Comparison of ENCODE assay signal across 8 mouse cellular contexts in the genomic region with DNA sequence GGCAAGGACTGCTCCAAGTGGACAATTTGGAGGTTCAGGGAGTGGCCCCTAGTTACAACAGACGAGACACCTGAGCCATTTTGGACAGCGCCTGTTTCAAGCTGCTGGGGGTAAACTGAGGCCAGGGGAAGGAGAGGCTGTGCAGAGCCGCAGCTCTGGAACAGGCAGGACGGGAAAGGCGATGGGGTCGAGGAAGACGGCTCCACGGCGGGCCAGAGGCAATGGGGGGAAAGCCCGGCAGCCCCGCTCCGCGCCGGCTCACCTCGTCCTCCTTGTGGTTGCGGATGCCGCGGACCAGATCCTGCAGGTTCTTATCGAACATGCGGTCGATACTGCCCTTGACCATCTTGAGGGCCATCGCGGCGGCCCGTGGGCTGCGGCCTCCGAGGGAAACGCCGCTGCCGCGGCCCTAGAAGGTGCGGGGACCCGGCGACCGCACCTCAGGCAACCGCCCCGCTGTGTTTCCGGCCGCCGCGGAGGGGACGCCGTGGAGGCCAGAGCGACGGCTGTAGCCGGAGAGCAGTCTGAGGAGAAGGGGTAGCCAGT. TPM values are rescaled to one million over a fixed set of nuclear protein-coding genes. Genes with fewer than 3 reads are reported as not detected.
A peak's percentile ranks its signal among the peaks of the same experiment; 100 is the strongest.
DNase-seq lines count a peak whose midpoint lies in the region; ATAC-seq and TF ChIP-seq lines count a peak whose summit lies in the region.

No protein-coding gene starts in this region.

- H3K9me3 ChIP-seq in lung, embryonic 14.5 days (ENCODE audit: low read depth, low read length) = no peaks in the 10 kb centered on the region
- H3K9me3 ChIP-seq in heart, postnatal 0 days (replicated peaks; ENCODE audit: control insufficient read depth, low read length) = no peaks in the 10 kb centered on the region

- peak; percentile 3; the same call in 1 of the 2 replicates for ATAC-seq in lung, embryonic 14.5 days (ENCODE audit: insufficient read depth)
- peak; percentile 25 for ATAC-seq in heart, postnatal 0 days (ENCODE audit: insufficient read depth, low read depth)
- ATAC-seq in megakaryocyte-erythroid progenitor cell, adult 5-6 weeks (replicated peaks; ENCODE audit: low FRiP score, low TSS enrichment, poor library complexity, severe bottlenecking) = no peak

- peaks cover 54% of the 10 kb centered on the region for H3K79me2 ChIP-seq in macrophage (ENCODE audit: inconsistent target)

- no peak for TF ChIP-seq CTCF in lung, embryonic 14.5 days (IDR thresholded peaks at IDR 0.05; ENCODE audit: low read depth)
- TF ChIP-seq CTCF in heart, postnatal 0 days (IDR thresholded peaks at IDR 0.05; ENCODE audit: low read depth) = no peak

- H3K4me1 ChIP-seq in lung, embryonic 14.5 days (ENCODE audit: insufficient read depth) = peaks cover 10% of the 10 kb centered on the region
- H3K4me1 ChIP-seq in heart, postnatal 0 days (ENCODE audit: control insufficient read depth, insufficient read depth) = peaks cover 20% of the 10 kb centered on the region

- peak overlapping the region; percentile 89 for H3K4me2 ChIP-seq in lung, embryonic 14.5 days
- H3K4me2 ChIP-seq in heart, postnatal 0 days (ENCODE audit: low read depth, low read length) = peak overlapping the region; percentile 95

- H3K27ac ChIP-seq in lung, embryonic 14.5 days (ENCODE audit: low read depth) = peak overlapping the region; percentile 72; the same call in 1 of the 2 replicates
- peak overlapping the region; percentile 80 for H3K27ac ChIP-seq in heart, postnatal 0 days (ENCODE audit: low read depth)
- peak overlapping the region; percentile 86 for H3K27ac ChIP-seq in macrophage

- H3K9ac ChIP-seq in lung, embryonic 14.5 days = peak overlapping the region; percentile 95
- peak overlapping the region; percentile 96 for H3K9ac ChIP-seq in heart, postnatal 0 days (replicated peaks; ENCODE audit: low read depth, low read length)

- WGBS in lung, embryonic 14.5 days = under 1% methylated on average over 46 of the region's 46 CpGs
- WGBS in heart, postnatal 0 days = under 1% methylated on average over 46 of the region's 46 CpGs
- 1% methylated on average over 46 of the region's 46 CpGs for WGBS in macrophage (ENCODE audit: missing documents)

- peak; percentile 38 for DNase-seq in adrenal gland, postnatal 10 days
- DNase-seq in adrenal gland, adult 8-10 months = no peak
- no peak for DNase-seq in lung, embryonic 14.5 days
- DNase-seq in lung, postnatal 10 days = no peak
- DNase-seq in heart, postnatal 0 days (ENCODE audit: low spot score) = no peak
- no peak for DNase-seq in layer of hippocampus, adult 9-10 months (ENCODE audit: low spot score)

- peaks cover 5% of the 10 kb centered on the region for H3K36me3 ChIP-seq in lung, embryonic 14.5 days (ENCODE audit: insufficient read depth)
- H3K36me3 ChIP-seq in heart, postnatal 0 days (replicated peaks; ENCODE audit: control insufficient read depth, insufficient read depth, low read length) = no peaks in the 10 kb centered on the region; the same call in 1 of the 2 replicates
- H3K36me3 ChIP-seq in macrophage (ENCODE audit: inconsistent target) = no peaks in the 10 kb centered on the region

- TF ChIP-seq EP300 in heart, postnatal 0 days (IDR thresholded peaks at IDR 0.05; ENCODE audit: low read depth) = no peak

- H3K27me3 ChIP-seq in lung, embryonic 14.5 days (ENCODE audit: insufficient read depth, low read length) = no peaks in the 10 kb centered on the region
- H3K27me3 ChIP-seq in heart, postnatal 0 days (ENCODE audit: control insufficient read depth, insufficient read depth, low read length) = no peaks in the 10 kb centered on the region

- H3K4me3 ChIP-seq in lung, embryonic 14.5 days (ENCODE audit: low read depth, low read length) = peak overlapping the region; percentile 99
- H3K4me3 ChIP-seq in heart, postnatal 0 days (ENCODE audit: low read depth, low read length) = peak overlapping the region; percentile 98
- H3K4me3 ChIP-seq in macrophage (ENCODE audit: inconsistent target) = peak overlapping the region; percentile 93

RNA-seq across cellular contexts. Expression of a gene that starts 0.4 kb away (rescaled TPM):
- 10 to 100 TPM; 64.7 to 82.6 TPM for total RNA-seq in adrenal gland, postnatal 10 days (2021)
- total RNA-seq in adrenal gland, adult 8-10 months (2022) = 100 to 1,000 TPM in 2 of 4 experiments, 10 to 100 TPM in 2; 91.8 to 136 (median 113) TPM
- polyA plus RNA-seq in lung, embryonic 14.5 days (2014; fragmentation: Nextera tagmentation; extraction: Ambion mirVana) = 62.0 and 69.6 TPM in 2 replicates
- 72.7 and 77.9 TPM in 2 replicates for total RNA-seq in heart, postnatal 0 days (2014; rRNA removed; ENCODE audit: low replicate concordance)
- polyA plus RNA-seq in heart, postnatal 0 days (2015; fragmentation: Nextera tagmentation; extraction: Ambion mirVana) = 31.6 and 34.3 TPM in 2 replicates
- 100 to 1,000 TPM; 215 to 616 (median 362) TPM for total RNA-seq in macrophage (2018; cell fraction: chromatin; rRNA removed)
- 100 to 1,000 TPM in 12 of 26 experiments, 10 to 100 TPM in 14; 69.8 to 127 (median 94.9) TPM for total RNA-seq in macrophage (2018; cell fraction: cytosol; rRNA removed)
- total RNA-seq in macrophage (2018; cell fraction: nucleus; rRNA removed) = 100 to 1,000 TPM; 117 to 321 (median 197) TPM
- 92.5 to 126 TPM (median 111 TPM) in 3 replicates for polyA plus RNA-seq in macrophage (2018)
- 54.1 and 79.5 TPM in 2 replicates for total RNA-seq in megakaryocyte-erythroid progenitor cell, adult 5-6 weeks (2014; fragmentation: Nextera tagmentation)
- total RNA-seq in megakaryocyte-erythroid progenitor cell, adult 5-6 weeks (2017) = 36.6 and 37.8 TPM in 2 replicates

RNA-seq across cellular contexts. Expression of a gene that starts 13.3 kb away (rescaled TPM):
- 10 to 100 TPM; 64.5 to 80.9 TPM for total RNA-seq in adrenal gland, postnatal 10 days (2021)
- 10 to 100 TPM; 35.0 to 78.6 (median 57.4) TPM for total RNA-seq in adrenal gland, adult 8-10 months (2022)
- polyA plus RNA-seq in lung, embryonic 14.5 days (2014; fragmentation: Nextera tagmentation; extraction: Ambion mirVana) = 26.9 and 29.1 TPM in 2 replicates
- total RNA-seq in heart, postnatal 0 days (2014; rRNA removed; ENCODE audit: low replicate concordance) = 19.4 and 32.8 TPM in 2 replicates
- 13.1 and 14.0 TPM in 2 replicates for polyA plus RNA-seq in heart, postnatal 0 days (2015; fragmentation: Nextera tagmentation; extraction: Ambion mirVana)
- total RNA-seq in macrophage (2018; cell fraction: chromatin; rRNA removed) = 100 to 1,000 TPM; 133 to 984 (median 197) TPM
- total RNA-seq in macrophage (2018; cell fraction: cytosol; rRNA removed) = 10 to 100 TPM; 15.7 to 74.8 (median 21.9) TPM
- total RNA-seq in macrophage (2018; cell fraction: nucleus; rRNA removed) = 100 to 1,000 TPM in 14 of 26 experiments, 10 to 100 TPM in 12; 57.3 to 320 (median 104) TPM
- polyA plus RNA-seq in macrophage (2018) = 14.1 to 16.7 TPM (median 15.1 TPM) in 3 replicates
- 67.0 and 83.2 TPM in 2 replicates for total RNA-seq in megakaryocyte-erythroid progenitor cell, adult 5-6 weeks (2014; fragmentation: Nextera tagmentation)
- 9.9 and 14.0 TPM in 2 replicates for total RNA-seq in megakaryocyte-erythroid progenitor cell, adult 5-6 weeks (2017)

RNA-seq across cellular contexts. Expression of a gene that starts 39.7 kb away (rescaled TPM):
- 10 to 100 TPM in 1 of 2 experiments, 1 to 10 TPM in 1; 6.9 to 13.1 TPM for total RNA-seq in adrenal gland, postnatal 10 days (2021)
- total RNA-seq in adrenal gland, adult 8-10 months (2022) = 10 to 100 TPM; 19.3 to 46.2 (median 33.3) TPM
- 6.7 and 7.3 TPM in 2 replicates for polyA plus RNA-seq in lung, embryonic 14.5 days (2014; fragmentation: Nextera tagmentation; extraction: Ambion mirVana)
- 6.6 and 6.9 TPM in 2 replicates for total RNA-seq in heart, postnatal 0 days (2014; rRNA removed; ENCODE audit: low replicate concordance)
- 3.6 and 7.3 TPM in 2 replicates for polyA plus RNA-seq in heart, postnatal 0 days (2015; fragmentation: Nextera tagmentation; extraction: Ambion mirVana)
- 10 to 100 TPM in 24 of 26 experiments, 1 to 10 TPM in 2; 6.5 to 49.9 (median 24.1) TPM for total RNA-seq in macrophage (2018; cell fraction: chromatin; rRNA removed)
- 1 to 10 TPM; 1.4 to 4.2 (median 2.3) TPM for total RNA-seq in macrophage (2018; cell fraction: cytosol; rRNA removed)
- 10 to 100 TPM in 15 of 26 experiments, 1 to 10 TPM in 11; 3.1 to 26.8 (median 11.3) TPM for total RNA-seq in macrophage (2018; cell fraction: nucleus; rRNA removed)
- polyA plus RNA-seq in macrophage (2018) = 1.9 to 5.5 TPM (median 2.3 TPM) in 3 replicates
- total RNA-seq in megakaryocyte-erythroid progenitor cell, adult 5-6 weeks (2014; fragmentation: Nextera tagmentation) = 22.8 and 26.4 TPM in 2 replicates
- 3.0 and 4.5 TPM in 2 replicates for total RNA-seq in megakaryocyte-erythroid progenitor cell, adult 5-6 weeks (2017)

RNA-seq across cellular contexts. Expression of a gene that starts 39.9 kb away (rescaled TPM):
- 10 to 100 TPM; 17.7 to 20.1 TPM for total RNA-seq in adrenal gland, postnatal 10 days (2021)
- 10 to 100 TPM; 16.2 to 33.5 (median 25.7) TPM for total RNA-seq in adrenal gland, adult 8-10 months (2022)
- polyA plus RNA-seq in lung, embryonic 14.5 days (2014; fragmentation: Nextera tagmentation; extraction: Ambion mirVana) = 35.1 and 40.3 TPM in 2 replicates
- 15.0 and 15.6 TPM in 2 replicates for total RNA-seq in heart, postnatal 0 days (2014; rRNA removed; ENCODE audit: low replicate concordance)
- 10.8 and 11.5 TPM in 2 replicates for polyA plus RNA-seq in heart, postnatal 0 days (2015; fragmentation: Nextera tagmentation; extraction: Ambion mirVana)
- total RNA-seq in macrophage (2018; cell fraction: chromatin; rRNA removed) = 10 to 100 TPM; 24.0 to 85.6 (median 50.0) TPM
- total RNA-seq in macrophage (2018; cell fraction: cytosol; rRNA removed) = 10 to 100 TPM; 42.5 to 58.5 (median 53.2) TPM
- total RNA-seq in macrophage (2018; cell fraction: nucleus; rRNA removed) = 10 to 100 TPM; 29.7 to 68.5 (median 43.5) TPM
- 34.5 to 48.6 TPM (median 44.2 TPM) in 3 replicates for polyA plus RNA-seq in macrophage (2018)
- total RNA-seq in megakaryocyte-erythroid progenitor cell, adult 5-6 weeks (2014; fragmentation: Nextera tagmentation) = 22.8 and 29.1 TPM in 2 replicates
- 30.5 and 38.6 TPM in 2 replicates for total RNA-seq in megakaryocyte-erythroid progenitor cell, adult 5-6 weeks (2017)

RNA-seq across cellular contexts. Expression of a gene that starts 56.3 kb away (rescaled TPM):
- total RNA-seq in adrenal gland, postnatal 10 days (2021) = 10 to 100 TPM; 45.2 to 50.5 TPM
- 10 to 100 TPM; 52.0 to 78.6 (median 55.5) TPM for total RNA-seq in adrenal gland, adult 8-10 months (2022)
- 97.2 and 98.4 TPM in 2 replicates for polyA plus RNA-seq in lung, embryonic 14.5 days (2014; fragmentation: Nextera tagmentation; extraction: Ambion mirVana)
- 8.8 and 12.7 TPM in 2 replicates for total RNA-seq in heart, postnatal 0 days (2014; rRNA removed; ENCODE audit: low replicate concordance)
- polyA plus RNA-seq in heart, postnatal 0 days (2015; fragmentation: Nextera tagmentation; extraction: Ambion mirVana) = 25.2 and 26.0 TPM in 2 replicates
- 10 to 100 TPM; 16.2 to 58.3 (median 28.0) TPM for total RNA-seq in macrophage (2018; cell fraction: chromatin; rRNA removed)
- total RNA-seq in macrophage (2018; cell fraction: cytosol; rRNA removed) = 10 to 100 TPM; 31.9 to 49.2 (median 40.5) TPM
- total RNA-seq in macrophage (2018; cell fraction: nucleus; rRNA removed) = 10 to 100 TPM; 19.9 to 37.9 (median 26.5) TPM
- polyA plus RNA-seq in macrophage (2018) = 30.3 to 61.7 TPM (median 44.0 TPM) in 3 replicates
- total RNA-seq in megakaryocyte-erythroid progenitor cell, adult 5-6 weeks (2014; fragmentation: Nextera tagmentation) = 97.7 and 118 TPM in 2 replicates
- 24.1 and 27.1 TPM in 2 replicates for total RNA-seq in megakaryocyte-erythroid progenitor cell, adult 5-6 weeks (2017)
